Mouse (Mus musculus) kidney, postnatal 36 days (tissue): ENCODE data around the gene Dnajc30.
A peak's percentile ranks its signal among the peaks of the same experiment; 100 is the strongest.

Experiments used
- DNase-seq, 2 experiments: peaks; one replicate each; pipeline ENCODE4 v3.0.0; 2021 to 2022; ENCODE audit warnings: mixed read lengths in 2 of 2

Dnajc30 gene

DNA sequence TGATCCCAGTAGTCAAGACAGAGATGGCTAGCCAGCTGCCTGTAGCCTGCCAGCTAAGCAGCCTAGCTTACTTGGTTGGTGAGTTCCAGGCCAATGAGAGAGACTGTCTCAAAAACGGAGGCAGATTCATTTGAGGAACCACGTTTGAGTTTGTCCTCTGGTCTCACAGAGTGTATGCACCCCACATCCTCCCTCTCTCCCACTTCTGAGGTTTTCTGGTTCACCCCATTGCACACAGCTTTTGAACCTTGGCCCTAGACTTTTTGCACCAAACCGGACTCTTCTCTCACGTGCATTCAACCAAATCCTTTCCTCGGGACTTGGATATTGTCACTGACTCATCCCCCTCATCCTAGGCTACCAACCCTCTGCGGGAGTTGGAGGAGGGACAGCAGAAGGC lies 46.0 kb downstream of the Dnajc30 start:
- DNase-seq, result peak; percentile 61 to 73

DNA sequence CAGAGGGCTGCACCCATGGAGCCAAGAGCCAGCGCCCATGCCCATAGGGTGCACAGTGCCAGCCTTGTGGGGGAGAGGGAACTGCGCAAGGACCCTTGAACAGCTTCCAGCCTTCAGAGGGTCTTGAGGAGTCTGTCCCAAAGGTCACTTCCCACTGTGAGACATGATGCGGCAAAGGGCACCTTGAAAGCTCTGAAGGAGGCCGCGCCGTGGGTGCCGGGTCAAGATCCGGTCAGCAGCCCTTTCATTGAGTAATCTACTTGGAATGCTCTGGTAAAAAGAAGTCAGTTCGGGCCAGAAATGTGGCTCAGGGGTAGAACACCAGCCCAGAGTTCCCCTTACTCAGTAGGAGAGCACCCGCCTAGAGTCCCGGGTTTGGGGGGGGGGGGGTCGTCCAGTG lies 49.8 kb downstream of the Dnajc30 start:
- DNase-seq, result peak; percentile 67 to 72

DNA sequence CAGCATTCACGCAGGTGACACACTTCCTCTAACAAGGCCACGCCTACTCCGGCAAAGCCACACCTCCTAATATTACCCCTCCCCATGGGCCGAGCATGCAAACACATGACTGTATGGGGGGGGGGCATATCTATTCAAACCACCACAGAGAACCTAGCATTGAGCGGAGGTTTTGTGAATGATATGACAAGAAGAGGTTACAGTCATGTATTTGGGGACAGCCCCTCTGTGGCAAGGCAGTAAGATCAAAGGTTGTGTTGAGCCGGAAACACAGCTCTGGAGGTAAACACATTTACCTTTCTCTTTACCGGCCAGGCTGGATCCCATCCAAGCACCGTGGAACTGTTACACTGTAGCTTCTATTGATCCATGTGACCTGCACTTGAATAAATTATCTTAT lies 51.2 kb downstream of the Dnajc30 start:
- peak in 1 of 2 experiments; percentile 19 for DNase-seq
